Mouse (Mus musculus) spleen, adult 2 months (tissue): ENCODE data around the gene Sytl3.
"Not testable (repeated sequence)": the region's sequence is repeated elsewhere in the genome, so short reads cannot be mapped to it uniquely, and the experiment has no call there.

Experiments
- CTCF ChIP-seq: fragments of 200-500 bp; IDR thresholded peaks from 2 replicates; pipeline ENCODE4 v1.5.1; 2011; ENCODE audit warnings: mild to moderate bottlenecking, inconsistent platforms; ENCODE audit not compliant: insufficient read depth, insufficient read length, insufficient replicate concordance; ENCODE audit errors: extremely low read depth
- POLR2A ChIP-seq: fragments of 200-500 bp; IDR thresholded peaks from 2 replicates; pipeline ENCODE4 v1.6.1; 2011; ENCODE audit warnings: low read depth, low read length, inconsistent platforms

GRCm38 (mm10) chr17:6647452-6647851 lies 11.4 kb upstream of the Sytl3 start:
- TF ChIP-seq POLR2A, CTCF: not testable (repeated sequence)
